ENCODE assay signal across 25 mouse cellular contexts in the genomic region with DNA sequence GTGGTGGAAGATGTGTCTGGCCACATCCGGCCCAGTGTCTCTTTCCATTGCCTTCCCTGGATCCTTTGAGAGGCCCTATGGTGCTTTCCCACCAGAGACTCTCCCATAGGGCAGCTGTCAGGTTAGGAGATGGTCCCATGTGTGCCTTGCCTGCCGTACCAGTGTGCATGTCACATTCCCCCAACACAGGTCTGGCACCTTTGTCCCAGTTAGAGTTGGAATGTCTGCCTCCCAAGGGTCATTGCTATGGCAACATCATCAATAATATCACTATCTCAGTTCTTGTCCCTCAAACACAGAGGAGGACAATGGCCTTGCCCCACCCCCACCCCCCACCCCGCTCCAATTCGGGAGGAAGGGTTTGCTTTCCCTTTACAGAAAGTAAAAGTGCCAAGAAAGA.
"Had no signal": no experiment of that assay in that cellular context is flagged by ENCODE, and none has a peak within 500 bp of the region (broad histone marks: within the 10 kb centered on the region; RNA-seq: fewer than 3 reads in every experiment).

No protein-coding gene starts in this region.

- DNase-seq: gastrocnemius, postnatal 14 days; gastrocnemius, postnatal 36 days; heart, adult 11 months; heart, adult 2 months; heart, postnatal 14 days; heart, postnatal 36 days; kidney, adult 11 months; kidney, adult 2 months; kidney, adult 9 months; kidney, postnatal 14 days; kidney, postnatal 36 days; layer of hippocampus, adult 9-11 months; layer of hippocampus, postnatal 36 days; left cerebral cortex, postnatal 4 days had no signal

- H3K4me3 ChIP-seq: heart, adult 2 months; heart, embryonic 13.5 days; heart, embryonic 15.5 days; hindbrain, embryonic 12.5 days; hindbrain, embryonic 15.5 days; kidney, embryonic 15.5 days; limb, embryonic 13.5 days; limb, embryonic 15.5 days had no signal

- ATAC-seq: hindbrain, postnatal 0 days; intestine, embryonic 16.5 days had no signal

- H3K4me1 ChIP-seq: hindbrain, embryonic 15.5 days had no signal

- H3K36me3 ChIP-seq: heart, embryonic 13.5 days; heart, embryonic 15.5 days; hindbrain, embryonic 12.5 days; hindbrain, embryonic 15.5 days; kidney, embryonic 15.5 days; limb, embryonic 13.5 days; limb, embryonic 15.5 days had no signal

- H3K9ac ChIP-seq: heart, embryonic 13.5 days; heart, embryonic 15.5 days; hindbrain, embryonic 12.5 days; hindbrain, embryonic 15.5 days; kidney, embryonic 15.5 days; limb, embryonic 13.5 days; limb, embryonic 15.5 days had no signal

- H3K9me3 ChIP-seq: heart, embryonic 13.5 days; heart, embryonic 15.5 days; hindbrain, embryonic 12.5 days; hindbrain, embryonic 15.5 days; kidney, embryonic 15.5 days; limb, embryonic 13.5 days; limb, embryonic 15.5 days had no signal

- H3K27me3 ChIP-seq: heart, embryonic 13.5 days; hindbrain, embryonic 12.5 days; hindbrain, embryonic 15.5 days had no signal

- H3K4me2 ChIP-seq: heart, embryonic 11.5 days; heart, embryonic 13.5 days; heart, embryonic 15.5 days; hindbrain, embryonic 12.5 days; hindbrain, embryonic 15.5 days; kidney, embryonic 15.5 days; limb, embryonic 13.5 days; limb, embryonic 15.5 days had no signal

- H3K27ac ChIP-seq: heart, adult 2 months; heart, embryonic 13.5 days; heart, embryonic 15.5 days; hindbrain, embryonic 12.5 days; hindbrain, embryonic 15.5 days; hindbrain, postnatal 0 days; kidney, embryonic 15.5 days; kidney, postnatal 0 days; limb, embryonic 13.5 days; limb, embryonic 15.5 days had no signal
